Mouse (Mus musculus) urinary bladder, postnatal 14 days (tissue): ENCODE results near the gene Zbtb32.

Experiments used
- DNase-seq: peaks from one replicate; pipeline ENCODE4 v3.0.0; 2021; ENCODE audit warnings: low spot score

Gene Zbtb32

GRCm38 (mm10) chr7:30600651-30601050 is 1.9 kb upstream of the Zbtb32 start:
- peak; percentile 91 for DNase-seq

GRCm38 (mm10) chr7:30599933-30600353 is 1.2 kb upstream of the Zbtb32 start:
- peak; percentile 95 for DNase-seq

- DNase-seq: no peak
Observed at GRCm38 (mm10) chr7:30596811-30597210, 1.9 kb downstream of the Zbtb32 start.

GRCm38 (mm10) chr7:30596093-30596492 is 2.6 kb downstream of the Zbtb32 start:
- no peak for DNase-seq

GRCm38 (mm10) chr7:30594510-30595024 is 4.1 kb downstream of the Zbtb32 start:
- DNase-seq: no peak

GRCm38 (mm10) chr7:30593579-30594509 is 4.9 kb downstream of the Zbtb32 start:
- no peak for DNase-seq

GRCm38 (mm10) chr7:30592772-30593423 is 5.8 kb downstream of the Zbtb32 start:
- no peak for DNase-seq

- DNase-seq: no peak
Observed at GRCm38 (mm10) chr7:30591605-30591951, 7.1 kb downstream of the Zbtb32 start.

GRCm38 (mm10) chr7:30590927-30591604 is 7.6 kb downstream of the Zbtb32 start:
- no peak for DNase-seq

GRCm38 (mm10) chr7:30589435-30590301 is 9.0 kb downstream of the Zbtb32 start:
- peak; percentile 90 for DNase-seq

GRCm38 (mm10) chr7:30588676-30589434 is 9.9 kb downstream of the Zbtb32 start, which contains the start of gene Kmt2b:
Gene Kmt2b, minus strand, starts transcription at chr7:30588726.
- peak; percentile 98 for DNase-seq

GRCm38 (mm10) chr7:30587842-30588667 is 10.7 kb downstream of the Zbtb32 start:
- DNase-seq: peak; percentile 51

GRCm38 (mm10) chr7:30586455-30587020 is 12.2 kb downstream of the Zbtb32 start:
- no peak for DNase-seq

GRCm38 (mm10) chr7:30585170-30585569 is 13.5 kb downstream of the Zbtb32 start:
- no peak for DNase-seq

- DNase-seq: no peak
Observed at GRCm38 (mm10) chr7:30584339-30584738, 14.4 kb downstream of the Zbtb32 start.

- no peak for DNase-seq
Observed at GRCm38 (mm10) chr7:30581547-30581946, 17.2 kb downstream of the Zbtb32 start.

- DNase-seq: no peak
Observed at GRCm38 (mm10) chr7:30579950-30580349, 18.8 kb downstream of the Zbtb32 start.

GRCm38 (mm10) chr7:30572969-30573368 is 25.7 kb downstream of the Zbtb32 start:
- DNase-seq: peak; percentile 58

- no peak for DNase-seq
Observed at GRCm38 (mm10) chr7:30572389-30572788, 26.3 kb downstream of the Zbtb32 start.
